Mouse (Mus musculus) fibroblast of lung, adult 2 months (primary cell): ENCODE measurements around the gene Hspb7.

Experiments
- DNase-seq: peaks from one replicate; pipeline ENCODE4 v3.0.0-alpha.2; 2011; ENCODE audit warnings: low read depth

The Hspb7 gene

DNA sequence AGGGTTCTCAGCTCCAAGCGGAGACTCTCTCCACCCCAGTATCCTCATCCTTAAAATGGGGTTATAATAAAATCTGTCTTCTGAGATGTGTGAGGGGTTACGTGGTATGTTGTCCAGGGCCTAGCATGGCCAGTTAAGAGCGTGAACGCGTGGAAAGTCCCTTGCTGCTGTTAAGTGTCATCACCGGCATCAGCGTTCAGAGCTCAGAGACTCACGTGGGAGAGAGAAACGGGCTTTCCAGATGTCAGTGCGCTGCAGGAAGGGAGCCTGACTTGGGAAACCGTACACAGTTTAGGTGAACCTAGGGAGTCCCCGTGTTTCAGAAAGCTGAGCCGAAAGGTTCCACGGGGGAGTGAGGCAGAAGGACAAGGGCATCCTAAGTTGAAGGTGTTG lies 24.7 kb downstream of the Hspb7 start:
- DNase-seq, result no peak

- DNase-seq, result no peak
These were observed 25.6 kb downstream of the Hspb7 start for GRCm38 (mm10) chr4:141446211-141446610.

GRCm38 (mm10) chr4:141451251-141451650 lies 30.7 kb downstream of the Hspb7 start:
- no peak for DNase-seq

GRCm38 (mm10) chr4:141451916-141452450 lies 31.4 kb downstream of the Hspb7 start:
- DNase-seq, result no peak

GRCm38 (mm10) chr4:141454581-141455350 lies 34.2 kb downstream of the Hspb7 start:
- no peak for DNase-seq

- DNase-seq, result no peak
These were observed 34.9 kb downstream of the Hspb7 start for GRCm38 (mm10) chr4:141455526-141455925.

GRCm38 (mm10) chr4:141456193-141456938 lies 35.8 kb downstream of the Hspb7 start:
- no peak for DNase-seq

DNA sequence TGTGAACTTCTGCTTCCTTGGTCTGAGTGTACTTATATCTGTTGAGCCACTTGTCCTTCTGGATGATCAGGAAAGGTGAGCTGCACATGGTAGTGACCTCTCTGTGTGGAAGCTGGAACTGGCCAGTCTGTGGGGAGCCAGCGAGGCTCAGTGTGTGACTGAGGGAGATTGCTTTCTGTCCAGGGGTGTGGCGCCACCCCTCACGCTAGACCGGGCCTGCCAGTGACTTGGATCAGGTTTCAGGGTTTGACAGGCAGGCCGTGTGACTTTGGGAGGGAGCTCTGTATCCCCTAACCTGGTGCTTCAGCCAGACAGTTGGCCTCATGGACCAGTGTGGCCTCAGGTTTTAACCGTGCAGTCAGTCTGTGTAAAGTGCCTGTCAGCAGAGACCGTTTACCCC lies 37.7 kb downstream of the Hspb7 start:
- DNase-seq, result no peak

DNA sequence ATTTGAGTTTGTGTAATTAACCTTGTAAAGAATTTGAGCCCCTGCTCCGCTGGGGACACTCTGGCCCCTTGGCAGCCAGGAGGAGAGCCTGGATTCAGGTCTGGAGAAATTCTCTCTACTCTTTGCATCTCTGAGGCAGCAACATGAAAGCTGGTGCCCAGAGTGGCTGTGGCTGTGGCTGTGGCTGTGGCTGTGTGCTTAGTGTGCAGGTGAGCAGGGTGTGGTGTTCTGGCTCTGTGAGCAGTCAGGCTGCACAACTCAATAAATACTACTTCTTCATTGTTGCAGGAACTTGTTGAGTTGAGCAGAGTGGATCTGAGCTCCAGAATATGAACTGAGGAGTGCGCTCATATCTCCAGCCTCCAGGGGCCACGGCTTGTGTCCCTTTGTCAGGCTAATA lies 38.3 kb downstream of the Hspb7 start:
- no peak for DNase-seq

GRCm38 (mm10) chr4:141459766-141460165 lies 39.2 kb downstream of the Hspb7 start:
- no peak for DNase-seq

GRCm38 (mm10) chr4:141460481-141460880 lies 39.9 kb downstream of the Hspb7 start:
- DNase-seq, result no peak

GRCm38 (mm10) chr4:141461088-141461487 lies 40.5 kb downstream of the Hspb7 start:
- no peak for DNase-seq

GRCm38 (mm10) chr4:141461576-141461975 lies 41.0 kb downstream of the Hspb7 start:
- no peak for DNase-seq

GRCm38 (mm10) chr4:141463472-141463871 lies 42.9 kb downstream of the Hspb7 start:
- DNase-seq, result no peak

GRCm38 (mm10) chr4:141464722-141465121 lies 44.1 kb downstream of the Hspb7 start:
- DNase-seq, result no peak

GRCm38 (mm10) chr4:141465512-141466288 lies 45.1 kb downstream of the Hspb7 start:
- no peak for DNase-seq

DNA sequence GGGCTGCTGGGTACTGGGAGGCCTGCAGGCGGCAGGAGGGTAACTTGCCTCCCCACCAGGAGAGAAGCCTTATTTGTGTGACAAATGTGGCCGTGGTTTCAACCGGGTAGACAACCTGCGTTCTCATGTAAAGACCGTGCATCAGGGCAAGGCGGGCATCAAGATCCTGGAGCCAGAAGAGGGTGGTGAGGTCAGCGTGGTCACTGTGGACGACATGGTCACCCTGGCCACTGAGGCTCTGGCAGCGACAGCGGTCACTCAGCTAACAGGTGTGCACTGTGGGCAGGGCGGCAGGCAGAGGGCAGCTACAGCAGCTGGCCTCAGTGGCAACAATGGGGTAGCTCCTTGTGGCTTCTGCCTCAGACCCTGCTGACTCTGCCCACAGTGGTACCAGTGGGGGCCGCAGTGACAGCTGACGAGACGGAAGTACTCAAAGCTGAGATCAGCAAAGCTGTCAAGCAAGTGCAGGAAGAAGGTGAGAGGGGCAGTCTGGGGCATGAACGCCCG lies 45.8 kb downstream of the Hspb7 start:
- DNase-seq, result no peak

- DNase-seq, result no peak
These were observed 46.4 kb downstream of the Hspb7 start for GRCm38 (mm10) chr4:141466844-141467580.

GRCm38 (mm10) chr4:141467581-141467927 lies 47.0 kb downstream of the Hspb7 start:
- no peak for DNase-seq

GRCm38 (mm10) chr4:141468576-141468975 lies 48.0 kb downstream of the Hspb7 start:
- DNase-seq, result no peak

GRCm38 (mm10) chr4:141469343-141469742 lies 48.8 kb downstream of the Hspb7 start:
- DNase-seq, result no peak

- DNase-seq, result no peak
These were observed 50.9 kb downstream of the Hspb7 start for GRCm38 (mm10) chr4:141471491-141471890.
